Mouse (Mus musculus) limb, embryonic 13.5 days (tissue): Measurements from ENCODE around the gene Fam217a. TPM values are rescaled to one million over a fixed set of nuclear protein-coding genes. Genes with fewer than 3 reads are reported as not detected.
A peak's percentile ranks its signal among the peaks of the same experiment; 100 is the strongest.
"Not testable (repeated sequence)": the region's sequence is repeated elsewhere in the genome, so short reads cannot be mapped to it uniquely, and the experiment has no call there.

Experiments used
- ATAC-seq: fragments of 200-750 bp; cut with Nextera tagmentation; 2 replicates; pipeline ENCODE4 v1.8.0; 2017; ENCODE audit warnings: low read depth, moderate number of reproducible peaks, moderate TSS enrichment; ENCODE audit not compliant: low FRiP score
- H3K27ac ChIP-seq: fragments of 300-500 bp; sonication (generic); 2 replicates; pipeline ENCODE4 v1.5.1; 2015; ENCODE audit warnings: inconsistent platforms, mild to moderate bottlenecking, moderate library complexity
- H3K27me3 ChIP-seq: fragments of 300-500 bp; sonication (generic); 2 replicates; pipeline ENCODE4 v1.6.1; 2015; ENCODE audit warnings: mild to moderate bottlenecking, inconsistent platforms
- H3K36me3 ChIP-seq: fragments of 300-500 bp; sonication (generic); 2 replicates; pipeline ENCODE4 v1.6.1; 2015; ENCODE audit warnings: inconsistent platforms, mild to moderate bottlenecking, moderate library complexity
- H3K4me1 ChIP-seq: fragments of 300-500 bp; sonication (generic); 2 replicates; pipeline ENCODE4 v1.6.1; 2015; ENCODE audit warnings: inconsistent platforms
- H3K4me2 ChIP-seq: fragments of 300-500 bp; sonication (generic); replicated peaks from 2 replicates; pipeline ENCODE4 v1.6.1; 2015; ENCODE audit warnings: inconsistent platforms, mild to moderate bottlenecking, moderate library complexity
- H3K4me3 ChIP-seq: fragments of 300-500 bp; sonication (generic); 2 replicates; pipeline ENCODE4 v1.5.1; 2015; ENCODE audit warnings: moderate library complexity, mild to moderate bottlenecking, inconsistent platforms
- H3K9ac ChIP-seq: fragments of 300-500 bp; sonication (generic); 2 replicates; pipeline ENCODE4 v1.6.1; 2015; ENCODE audit warnings: mild to moderate bottlenecking, inconsistent platforms
- H3K9me3 ChIP-seq: fragments of 300-500 bp; sonication (generic); 2 replicates; pipeline ENCODE4 v1.6.1; 2016; ENCODE audit warnings: inconsistent platforms
- WGBS: fragments of 180-500 bp; shearing (Covaris S2); methylation state at CpG from one replicate; pipeline ENCODE4 v1.1.7; 2015; 5-methylcytosine and 5-hydroxymethylcytosine counted together
- polyA plus RNA-seq: library from polyadenylated mRNA; unstranded; fragments of >200 nt; fragmentation: Nextera tagmentation; extraction: Ambion mirVana; gene quantifications from 2 replicates; pipeline ENCODE4 v1.2.1, GENCODE M21; 2015

The Fam217a gene
- polyA plus RNA-seq, 1 experiment from 2014 or later: 0.70 TPM

- no peak overlapping the region for H3K4me3 ChIP-seq
- H3K36me3 ChIP-seq: no peaks in the 10 kb centered on the region
- 42% methylated on average over 7 of the region's 7 CpGs for WGBS
- no peaks in the 10 kb centered on the region for H3K27me3 ChIP-seq
- ATAC-seq: peak; percentile 51; the same call in 1 of the 2 replicates
- no peak overlapping the region for H3K27ac ChIP-seq
- no peak overlapping the region for H3K9ac ChIP-seq
- H3K9me3 ChIP-seq: no peaks in the 10 kb centered on the region
- H3K4me1 ChIP-seq: no peaks in the 10 kb centered on the region
- no peak overlapping the region for H3K4me2 ChIP-seq
These were observed 59.5 kb downstream of the Fam217a start for GRCm38 (mm10) chr13:34864420-34865169.

- WGBS: 36% methylated on average over 6 of the region's 8 CpGs
- not testable (repeated sequence) for H3K9ac ChIP-seq, H3K9me3 ChIP-seq, ATAC-seq, H3K4me2 ChIP-seq, H3K4me3 ChIP-seq, H3K36me3 ChIP-seq, H3K27ac ChIP-seq, H3K4me1 ChIP-seq, H3K27me3 ChIP-seq
These were observed 62.9 kb downstream of the Fam217a start for GRCm38 (mm10) chr13:34861166-34861565.

Other genes with a start within 250 kb of the Fam217a start
- not detected in 2 replicates for gene Fam50b, start 189.5 kb downstream of the Fam217a start, polyA plus RNA-seq
- gene Prpf4b, start 49.0 kb downstream of the Fam217a start, polyA plus RNA-seq: 86.0 and 88.7 TPM in 2 replicates
- not detected in 2 replicates for gene 4933417A18Rik, start 99 bp upstream of the Fam217a start, polyA plus RNA-seq
- 1.00 and 1.4 TPM in 2 replicates for gene Eci3, start 39.5 kb upstream of the Fam217a start, polyA plus RNA-seq
- 159 and 169 TPM in 2 replicates for gene Eci2, start 102.8 kb upstream of the Fam217a start, polyA plus RNA-seq